Mouse (Mus musculus) kidney, postnatal 0 days (tissue): ENCODE results near the gene Trpc4. TPM values are rescaled to one million over a fixed set of nuclear protein-coding genes. Genes with fewer than 3 reads are reported as not detected.
A peak's percentile ranks its signal among the peaks of the same experiment; 100 is the strongest.

ENCODE experiments used
- ATAC-seq: fragments of 200-750 bp; cut with Nextera tagmentation; replicated peaks from 2 replicates; pipeline ENCODE4 v1.8.0; 2017; ENCODE audit warnings: low read depth, moderate number of reproducible peaks, moderate TSS enrichment, moderate library complexity; ENCODE audit not compliant: low FRiP score
- DNase-seq: peaks from one replicate; pipeline ENCODE4 v3.0.0-alpha.2; 2016; ENCODE audit warnings: low spot score
- H3K27ac ChIP-seq: fragments of 300-500 bp; sonication (generic); 2 replicates; pipeline ENCODE4 v1.5.1; 2014; ENCODE audit warnings: mild to moderate bottlenecking
- H3K27me3 ChIP-seq: fragments of 300-500 bp; sonication (generic); 2 replicates; pipeline ENCODE4 v1.6.1; 2014; ENCODE audit warnings: low read length, mixed read lengths; ENCODE audit not compliant: insufficient read depth
- H3K36me3 ChIP-seq: fragments of 300-500 bp; sonication (generic); 2 replicates; pipeline ENCODE4 v1.6.1; 2014; ENCODE audit warnings: low read length, mixed read lengths; ENCODE audit not compliant: insufficient read depth
- H3K4me1 ChIP-seq: fragments of 300-500 bp; sonication (generic); replicated peaks from 2 replicates; pipeline ENCODE4 v1.6.1; 2014; ENCODE audit warnings: antibody characterized with exemption, low read length, mixed read lengths; ENCODE audit not compliant: insufficient read depth
- H3K4me2 ChIP-seq: fragments of 300-500 bp; sonication (generic); 2 replicates; pipeline ENCODE4 v1.6.1; 2014; ENCODE audit warnings: mild to moderate bottlenecking, low read length, moderate library complexity, mixed read lengths
- H3K4me3 ChIP-seq: fragments of 300-500 bp; sonication (generic); replicated peaks from 2 replicates; pipeline ENCODE4 v1.5.1; 2014; ENCODE audit warnings: low read depth, low read length
- H3K9ac ChIP-seq: fragments of 300-500 bp; sonication (generic); 2 replicates; pipeline ENCODE4 v1.6.1; 2014; ENCODE audit warnings: low read depth, low read length
- H3K9me3 ChIP-seq: fragments of 300-500 bp; sonication (generic); replicated peaks from 2 replicates; pipeline ENCODE4 v1.6.1; 2016; ENCODE audit warnings: low read length, inconsistent platforms, mixed read lengths
- CTCF ChIP-seq: IDR thresholded peaks from 2 replicates; pipeline ENCODE4 v1.5.1; 2016; ENCODE audit warnings: antibody characterized with exemption, low read depth, mild to moderate bottlenecking, moderate library complexity
- WGBS: fragments of 180-500 bp; shearing (Covaris S2); extraction: QIAGEN DNeasy Blood & Tissue Kit; methylation state at CpG from one replicate; pipeline ENCODE4 v1.1.7; 2014; 5-methylcytosine and 5-hydroxymethylcytosine counted together
- polyA plus RNA-seq: library from polyadenylated mRNA; unstranded; fragments of >200 nt; fragmentation: Nextera tagmentation; extraction: Ambion mirVana; gene quantifications from 2 replicates; pipeline ENCODE4 v1.2.1, GENCODE M21; 2015

Trpc4 gene
- polyA plus RNA-seq, 1 experiment from 2014 or later = 0.63 TPM

DNA sequence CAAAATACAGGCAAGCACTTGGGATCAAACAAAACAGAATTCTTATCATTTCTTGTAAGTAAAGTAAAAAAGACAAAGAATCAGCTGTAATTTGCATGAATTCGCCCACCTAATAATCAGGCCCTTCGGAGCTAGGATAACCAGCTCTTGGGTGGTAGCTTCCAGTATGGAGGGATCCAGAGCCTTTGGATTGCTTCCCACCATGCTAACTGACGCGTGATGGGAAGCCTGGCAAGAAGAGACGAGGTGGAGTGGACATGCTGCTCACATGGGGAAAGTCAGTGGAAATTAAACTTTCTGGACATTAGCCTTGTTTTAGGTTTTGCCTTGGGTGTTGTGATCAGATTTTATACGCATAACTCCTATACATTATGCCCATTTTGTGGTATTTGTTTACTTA is 93.5 kb downstream of the Trpc4 start:
- Histone ChIP-seq H3K9me3 (no peaks in the 10 kb centered on the region), H3K36me3 (no peaks in the 10 kb centered on the region), H3K27me3 (no peaks in the 10 kb centered on the region), H3K4me3 (no peak overlapping the region), H3K4me1 (no peaks in the 10 kb centered on the region), H3K4me2 (no peak overlapping the region), H3K9ac (no peak overlapping the region), H3K27ac (no peak overlapping the region)
- DNase-seq = no peak
- ATAC-seq = no peak
- TF ChIP-seq CTCF = no peak
- WGBS = 86% methylated on average over 6 of the region's 6 CpGs

DNA sequence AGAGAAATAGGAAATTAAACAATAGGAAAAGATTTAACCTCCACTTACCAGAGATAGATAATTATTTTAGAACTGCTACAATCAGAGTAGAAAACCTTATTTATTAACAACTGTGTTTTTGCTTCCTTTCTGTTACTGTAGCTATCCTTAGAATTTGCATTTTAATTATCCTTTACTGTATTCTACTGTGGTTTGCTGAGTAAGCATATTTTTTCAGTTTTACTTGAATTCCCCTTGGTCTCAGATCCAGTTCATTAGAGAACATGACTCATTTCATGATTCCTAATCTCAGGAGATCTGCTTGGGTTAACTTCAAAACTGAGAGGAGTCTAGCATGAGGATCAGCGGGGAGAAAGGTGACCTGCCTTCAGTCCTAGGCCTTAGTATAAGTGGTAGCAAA is 111.1 kb downstream of the Trpc4 start:
- no peaks in the 10 kb centered on the region for H3K27me3 ChIP-seq
- no peak overlapping the region for H3K27ac ChIP-seq
- ATAC-seq = no peak
- H3K9me3 ChIP-seq = no peaks in the 10 kb centered on the region
- H3K36me3 ChIP-seq = no peaks in the 10 kb centered on the region
- no peaks in the 10 kb centered on the region for H3K4me1 ChIP-seq
- no peak for DNase-seq
- TF ChIP-seq CTCF = no peak
- H3K4me2 ChIP-seq = no peak overlapping the region
- H3K4me3 ChIP-seq = no peak overlapping the region
- 69% methylated on average over 1 of the region's 1 CpGs for WGBS
- no peak overlapping the region for H3K9ac ChIP-seq

DNA sequence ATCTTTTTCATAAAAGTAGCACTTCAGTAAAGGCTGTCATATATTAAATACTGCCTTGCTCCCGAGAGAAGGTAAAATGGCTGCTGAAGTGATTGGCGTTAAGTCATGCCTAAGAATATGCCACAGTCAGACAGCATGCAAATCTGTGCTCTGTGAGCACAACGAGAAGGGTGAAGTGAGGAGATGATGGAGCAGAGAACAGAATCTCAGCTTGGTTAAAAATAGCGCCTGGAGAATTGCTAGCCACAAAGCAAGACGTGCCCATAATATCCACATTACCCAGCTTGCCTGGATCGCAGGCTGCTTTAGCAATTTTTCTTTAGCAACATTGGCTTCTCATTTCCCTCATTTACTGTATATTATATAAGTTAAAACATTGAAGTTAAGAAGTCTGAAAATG is 113.3 kb downstream of the Trpc4 start:
- TF ChIP-seq CTCF = no peak
- no peak for DNase-seq
- H3K4me3 ChIP-seq = no peak overlapping the region
- H3K9me3 ChIP-seq = no peaks in the 10 kb centered on the region
- H3K36me3 ChIP-seq = no peaks in the 10 kb centered on the region
- H3K27ac ChIP-seq = no peak overlapping the region
- WGBS = 80% methylated on average over 6 of the region's 6 CpGs
- no peaks in the 10 kb centered on the region for H3K4me1 ChIP-seq
- no peak overlapping the region for H3K9ac ChIP-seq
- H3K4me2 ChIP-seq = no peak overlapping the region
- ATAC-seq = no peak
- H3K27me3 ChIP-seq = no peaks in the 10 kb centered on the region

DNA sequence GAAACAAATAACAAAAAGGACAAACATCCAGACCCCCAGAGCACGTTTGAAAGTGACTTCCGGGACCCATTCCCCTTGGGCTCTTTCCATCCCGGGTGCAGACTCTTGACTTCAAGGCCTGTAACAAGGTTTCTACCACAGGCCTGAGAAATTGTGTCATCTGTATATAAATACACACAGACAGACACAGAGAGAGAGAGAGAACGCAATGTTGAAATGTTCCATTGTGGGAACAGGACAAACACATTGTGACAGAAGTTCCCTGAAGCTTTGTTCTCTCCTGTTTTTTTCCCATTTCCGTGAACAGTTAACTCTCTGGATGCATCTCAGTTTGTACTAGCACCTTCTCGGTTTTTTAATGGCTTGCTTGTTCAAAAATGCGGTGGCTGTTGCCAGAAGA is 118.8 kb downstream of the Trpc4 start:
- DNase-seq = no peak
- H3K27ac ChIP-seq = no peak overlapping the region
- WGBS = 67% methylated on average over 7 of the region's 7 CpGs
- H3K4me2 ChIP-seq = no peak overlapping the region
- H3K4me3 ChIP-seq = no peak overlapping the region
- no peak overlapping the region for H3K9ac ChIP-seq
- no peak for TF ChIP-seq CTCF
- H3K4me1 ChIP-seq = no peaks in the 10 kb centered on the region
- H3K9me3 ChIP-seq = no peaks in the 10 kb centered on the region
- no peaks in the 10 kb centered on the region for H3K27me3 ChIP-seq
- ATAC-seq = no peak
- no peaks in the 10 kb centered on the region for H3K36me3 ChIP-seq

DNA sequence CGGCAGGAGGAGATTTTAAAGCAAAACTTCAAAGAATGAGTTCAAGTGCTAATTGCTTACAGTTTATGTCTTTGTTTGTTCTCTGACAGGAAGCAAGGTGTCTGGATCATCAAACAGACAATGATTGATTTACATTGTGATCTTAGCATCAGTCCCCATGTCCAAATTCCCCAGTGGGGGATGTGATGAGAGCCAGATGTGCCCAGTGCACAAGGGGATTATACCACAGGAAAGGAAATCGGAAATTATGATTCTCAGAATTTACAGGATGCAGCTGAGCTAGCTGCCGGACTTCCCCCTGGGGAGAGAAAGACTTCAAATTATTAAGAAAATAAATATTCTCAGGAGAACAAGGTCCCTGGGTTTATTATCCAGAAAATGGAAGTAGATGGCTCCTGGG is 133.9 kb downstream of the Trpc4 start:
- 42% methylated on average over 3 of the region's 3 CpGs for WGBS
- H3K4me2 ChIP-seq = no peak overlapping the region
- ATAC-seq = no peak

DNA sequence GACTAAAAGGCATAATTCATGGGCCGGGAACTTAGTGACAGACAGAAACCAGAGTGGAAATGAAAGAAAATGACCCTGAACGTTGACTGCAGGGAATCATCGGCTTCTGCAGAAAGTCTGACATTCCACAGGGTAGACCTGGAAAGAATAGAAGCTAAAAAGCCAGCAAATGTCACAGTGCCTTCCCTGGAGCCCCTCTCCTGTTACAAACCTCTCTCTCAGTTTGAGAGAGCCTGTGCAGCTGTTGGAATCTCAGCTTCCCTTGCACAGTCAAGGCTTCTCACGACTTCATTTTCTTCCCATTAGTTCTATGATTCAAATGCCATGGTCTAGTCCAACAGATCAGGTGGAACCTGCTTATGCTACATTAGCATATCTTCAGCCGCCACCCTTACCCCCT is 154.8 kb downstream of the Trpc4 start:
- Histone ChIP-seq H3K27ac (no peak overlapping the region), H3K4me3 (no peak overlapping the region), H3K4me2 (no peak overlapping the region), H3K27me3 (no peaks in the 10 kb centered on the region), H3K9ac (no peak overlapping the region), H3K9me3 (no peaks in the 10 kb centered on the region), H3K4me1 (peaks cover 3% of the 10 kb centered on the region; the same call in 1 of the 2 replicates), H3K36me3 (no peaks in the 10 kb centered on the region)
- WGBS = 27% methylated on average over 5 of the region's 5 CpGs
- DNase-seq (peak; percentile 80), ATAC-seq (no peak)
- TF ChIP-seq CTCF = no peak

More for the DNA sequence above, 133.9 kb downstream of the Trpc4 start:
- TF ChIP-seq CTCF = no peak
- Histone ChIP-seq H3K9ac (no peak overlapping the region), H3K27me3 (no peaks in the 10 kb centered on the region), H3K27ac (no peak overlapping the region), H3K4me3 (no peak overlapping the region), H3K36me3 (no peaks in the 10 kb centered on the region), H3K4me1 (no peaks in the 10 kb centered on the region), H3K9me3 (no peaks in the 10 kb centered on the region)
- peak; percentile 49 for DNase-seq

DNA sequence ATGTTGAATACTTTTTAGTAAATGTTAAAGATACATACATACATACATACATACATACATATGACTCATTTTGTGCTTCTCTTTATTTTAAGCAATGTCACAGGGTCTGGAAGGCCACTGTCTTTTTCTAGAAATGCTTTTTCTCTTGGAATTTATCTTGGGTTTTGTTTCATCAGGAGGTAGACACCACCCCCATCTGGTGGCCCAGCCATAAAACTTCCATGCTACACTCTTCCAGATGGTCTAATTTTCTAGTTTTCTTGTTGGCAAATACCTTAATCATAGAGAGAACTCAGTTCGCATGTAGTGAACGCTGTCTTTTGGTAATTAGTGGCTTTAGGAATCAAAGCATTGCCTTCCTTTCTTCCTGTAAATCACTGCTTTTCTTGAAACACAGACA is 158.2 kb downstream of the Trpc4 start:
- H3K4me3 ChIP-seq = no peak overlapping the region
- no peak overlapping the region for H3K9ac ChIP-seq
- H3K27ac ChIP-seq = no peak overlapping the region
- no peaks in the 10 kb centered on the region for H3K36me3 ChIP-seq
- ATAC-seq = no peak; the same call in 1 of the 2 replicates
- peaks cover 3% of the 10 kb centered on the region; the same call in 1 of the 2 replicates for H3K4me1 ChIP-seq
- WGBS = 72% methylated on average over 2 of the region's 2 CpGs
- TF ChIP-seq CTCF = peak; percentile 69
- H3K27me3 ChIP-seq = no peaks in the 10 kb centered on the region
- peak; percentile 73 for DNase-seq
- no peaks in the 10 kb centered on the region for H3K9me3 ChIP-seq
- no peak overlapping the region for H3K4me2 ChIP-seq
